Mouse (Mus musculus): ENCODE results near the gene Wdfy3. TPM values are rescaled to one million over a fixed set of nuclear protein-coding genes. Genes with fewer than 3 reads are reported as not detected.

Wdfy3 gene
- polyA plus RNA-seq, 1 experiment from 2014 or later, result 17.7 TPM

DNA sequence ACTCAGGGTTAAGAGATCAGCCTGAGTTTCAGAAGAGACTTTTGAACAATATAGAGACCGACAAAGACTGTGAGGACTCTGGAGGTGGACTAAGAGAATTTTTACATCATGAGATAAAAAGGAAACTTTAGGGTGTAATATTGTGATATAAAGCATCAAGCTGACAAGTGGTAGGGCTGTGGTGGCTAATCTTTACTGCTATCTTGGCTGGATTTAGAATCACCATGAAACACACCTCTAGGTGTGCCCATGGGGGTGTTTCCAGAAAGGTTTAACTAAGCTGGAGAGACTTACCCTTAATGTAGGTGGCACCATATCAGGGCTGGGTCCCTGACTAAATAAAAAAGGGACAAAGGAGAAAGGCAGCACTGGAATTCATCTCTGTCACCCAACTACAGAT, 19.0 kb downstream of the Wdfy3 start:
- no peak for DNase-seq (ENCODE audit: low spot score)
- WGBS, result 93% methylated on average over 1 of the region's 1 CpGs
- Histone ChIP-seq H3K27me3 (ENCODE audit: control insufficient read depth, insufficient read depth, low read length) (no peaks in the 10 kb centered on the region), H3K4me1 (ENCODE audit: control insufficient read depth, insufficient read depth, low read length) (no peaks in the 10 kb centered on the region), H3K9ac (replicated peaks; ENCODE audit: low read length) (no peak overlapping the region), H3K27ac (replicated peaks; ENCODE audit: low read depth, low read length) (no peak overlapping the region), H3K4me2 (ENCODE audit: low read depth, low read length) (no peak overlapping the region), H3K36me3 (replicated peaks; ENCODE audit: control insufficient read depth, insufficient read depth, low read depth, low read length) (no peaks in the 10 kb centered on the region), H3K4me3 (ENCODE audit: low read depth, low read length) (no peak overlapping the region), H3K9me3 (replicated peaks; ENCODE audit: control insufficient read depth, low read length) (no peaks in the 10 kb centered on the region)
- no peak for ATAC-seq (replicated peaks; ENCODE audit: insufficient number of reproducible peaks, low FRiP score, low TSS enrichment, low read depth)

DNA sequence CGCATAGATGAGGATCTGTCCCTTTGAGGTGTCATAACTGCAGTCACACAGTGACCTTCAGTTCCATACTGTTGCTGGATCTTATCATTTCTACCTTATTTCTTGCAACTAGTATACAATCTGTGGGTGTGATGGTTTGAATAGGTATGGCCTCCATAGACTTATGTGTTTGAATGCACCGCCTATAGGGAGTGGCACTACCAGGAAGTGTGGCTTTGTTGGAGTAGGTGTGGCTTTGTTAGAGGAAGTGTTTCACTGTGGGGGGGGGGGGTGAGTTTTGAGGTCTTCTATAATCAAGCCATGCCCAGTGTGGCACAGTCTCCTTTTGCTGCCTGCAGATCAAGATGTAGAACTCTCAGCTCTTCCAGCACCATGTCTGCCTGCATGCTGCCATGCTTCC, 21.3 kb downstream of the Wdfy3 start:
- DNase-seq (ENCODE audit: low spot score) (no peak), ATAC-seq (replicated peaks; ENCODE audit: insufficient number of reproducible peaks, low FRiP score, low TSS enrichment, low read depth) (no peak)
- Histone ChIP-seq H3K36me3 (replicated peaks; ENCODE audit: control insufficient read depth, insufficient read depth, low read depth, low read length) (no peaks in the 10 kb centered on the region), H3K9ac (replicated peaks; ENCODE audit: low read length) (no peak overlapping the region), H3K27me3 (ENCODE audit: control insufficient read depth, insufficient read depth, low read length) (no peaks in the 10 kb centered on the region), H3K9me3 (replicated peaks; ENCODE audit: control insufficient read depth, low read length) (no peaks in the 10 kb centered on the region), H3K4me2 (ENCODE audit: low read depth, low read length) (no peak overlapping the region), H3K27ac (replicated peaks; ENCODE audit: low read depth, low read length) (no peak overlapping the region), H3K4me3 (ENCODE audit: low read depth, low read length) (no peak overlapping the region), H3K4me1 (ENCODE audit: control insufficient read depth, insufficient read depth, low read length) (no peaks in the 10 kb centered on the region)
- WGBS, result 100% methylated on average over 2 of the region's 2 CpGs

GRCm38 (mm10) chr5:102046617-102047116, 23.1 kb downstream of the Wdfy3 start:
- Histone ChIP-seq H3K27me3 (ENCODE audit: control insufficient read depth, insufficient read depth, low read length) (no peaks in the 10 kb centered on the region), H3K4me2 (ENCODE audit: low read depth, low read length) (no peak overlapping the region), H3K9me3 (replicated peaks; ENCODE audit: control insufficient read depth, low read length) (no peaks in the 10 kb centered on the region), H3K27ac (replicated peaks; ENCODE audit: low read depth, low read length) (no peak overlapping the region), H3K36me3 (replicated peaks; ENCODE audit: control insufficient read depth, insufficient read depth, low read depth, low read length) (no peaks in the 10 kb centered on the region), H3K4me3 (ENCODE audit: low read depth, low read length) (no peak overlapping the region), H3K9ac (replicated peaks; ENCODE audit: low read length) (no peak overlapping the region), H3K4me1 (ENCODE audit: control insufficient read depth, insufficient read depth, low read length) (no peaks in the 10 kb centered on the region)
- ATAC-seq (replicated peaks; ENCODE audit: insufficient number of reproducible peaks, low FRiP score, low TSS enrichment, low read depth) (no peak), DNase-seq (ENCODE audit: low spot score) (no peak)
- WGBS, result 94% methylated on average over 8 of the region's 8 CpGs

GRCm38 (mm10) chr5:102045636-102046616, 23.8 kb downstream of the Wdfy3 start:
- Histone ChIP-seq H3K9ac (replicated peaks; ENCODE audit: low read length) (no peak overlapping the region), H3K9me3 (replicated peaks; ENCODE audit: control insufficient read depth, low read length) (no peaks in the 10 kb centered on the region), H3K4me1 (ENCODE audit: control insufficient read depth, insufficient read depth, low read length) (no peaks in the 10 kb centered on the region), H3K4me3 (ENCODE audit: low read depth, low read length) (no peak overlapping the region), H3K4me2 (ENCODE audit: low read depth, low read length) (no peak overlapping the region), H3K27ac (replicated peaks; ENCODE audit: low read depth, low read length) (no peak overlapping the region), H3K36me3 (replicated peaks; ENCODE audit: control insufficient read depth, insufficient read depth, low read depth, low read length) (0 out of 2 replicates have a peak, but pooled peaks cover under 1% of the 10 kb centered on the region), H3K27me3 (ENCODE audit: control insufficient read depth, insufficient read depth, low read length) (no peaks in the 10 kb centered on the region)
- 85% methylated on average over 13 of the region's 13 CpGs for WGBS
- no peak for ATAC-seq (replicated peaks; ENCODE audit: insufficient number of reproducible peaks, low FRiP score, low TSS enrichment, low read depth)
- DNase-seq (ENCODE audit: low spot score), result no peak

DNA sequence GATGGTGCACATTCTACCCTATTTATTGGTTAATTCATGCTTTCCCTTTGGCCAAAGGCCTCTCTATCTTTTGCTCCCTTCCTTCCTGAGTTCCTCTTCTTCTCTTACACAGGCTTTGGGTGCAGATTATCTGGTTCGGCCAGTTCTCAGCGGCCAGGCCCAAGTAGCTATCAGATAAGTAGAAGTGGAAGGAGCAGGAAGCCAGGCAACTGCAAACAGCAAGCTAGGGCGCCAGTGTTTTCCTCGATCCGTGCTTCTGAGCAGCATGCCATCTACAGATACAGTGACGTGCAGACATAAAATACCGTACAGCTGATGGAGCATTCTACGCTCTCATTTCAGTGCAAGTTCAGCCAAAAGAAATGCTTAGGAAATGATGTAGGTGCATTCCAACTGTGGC, 24.5 kb downstream of the Wdfy3 start:
- H3K36me3 ChIP-seq (replicated peaks; ENCODE audit: control insufficient read depth, insufficient read depth, low read depth, low read length), result 0 out of 2 replicates have a peak, but pooled peaks cover 3% of the 10 kb centered on the region
- no peak overlapping the region for H3K4me2 ChIP-seq (ENCODE audit: low read depth, low read length)
- H3K27ac ChIP-seq (replicated peaks; ENCODE audit: low read depth, low read length), result no peak overlapping the region
- no peaks in the 10 kb centered on the region for H3K9me3 ChIP-seq (replicated peaks; ENCODE audit: control insufficient read depth, low read length)
- DNase-seq (ENCODE audit: low spot score), result no peak
- no peak overlapping the region for H3K9ac ChIP-seq (replicated peaks; ENCODE audit: low read length)
- ATAC-seq (replicated peaks; ENCODE audit: insufficient number of reproducible peaks, low FRiP score, low TSS enrichment, low read depth), result no peak
- WGBS, result 89% methylated on average over 8 of the region's 8 CpGs
- H3K27me3 ChIP-seq (ENCODE audit: control insufficient read depth, insufficient read depth, low read length), result no peaks in the 10 kb centered on the region
- H3K4me1 ChIP-seq (ENCODE audit: control insufficient read depth, insufficient read depth, low read length), result no peaks in the 10 kb centered on the region
- H3K4me3 ChIP-seq (ENCODE audit: low read depth, low read length), result no peak overlapping the region

DNA sequence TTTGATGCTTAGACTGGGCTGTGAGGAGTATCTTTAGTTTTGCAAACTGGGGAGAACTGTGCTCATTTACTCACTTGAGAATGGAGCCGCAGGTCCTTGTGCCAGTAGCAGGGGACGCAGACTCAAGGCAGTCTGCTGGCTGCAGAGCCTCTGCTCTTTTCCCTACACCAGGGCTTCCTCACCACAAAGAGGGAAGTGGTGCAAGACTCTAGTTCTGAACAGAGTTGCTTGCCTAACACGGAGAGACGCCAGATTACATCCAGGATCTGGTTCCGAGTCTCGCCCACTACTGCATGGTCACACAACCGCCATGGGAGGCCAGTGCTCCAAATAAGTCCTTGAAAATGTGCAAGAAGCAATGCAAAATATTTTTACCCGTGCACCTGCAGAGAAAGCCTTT, 36.4 kb downstream of the Wdfy3 start:
- Histone ChIP-seq H3K9me3 (replicated peaks; ENCODE audit: control insufficient read depth, low read length) (no peaks in the 10 kb centered on the region; the same call in 1 of the 2 replicates), H3K4me1 (ENCODE audit: control insufficient read depth, insufficient read depth, low read length) (no peaks in the 10 kb centered on the region), H3K27me3 (ENCODE audit: control insufficient read depth, insufficient read depth, low read length) (no peaks in the 10 kb centered on the region), H3K27ac (replicated peaks; ENCODE audit: low read depth, low read length) (no peak overlapping the region), H3K9ac (replicated peaks; ENCODE audit: low read length) (no peak overlapping the region), H3K4me3 (ENCODE audit: low read depth, low read length) (no peak overlapping the region), H3K4me2 (ENCODE audit: low read depth, low read length) (no peak overlapping the region), H3K36me3 (replicated peaks; ENCODE audit: control insufficient read depth, insufficient read depth, low read depth, low read length) (peaks cover 11% of the 10 kb centered on the region)
- ATAC-seq (replicated peaks; ENCODE audit: insufficient number of reproducible peaks, low FRiP score, low TSS enrichment, low read depth), result no peak
- 95% methylated on average over 8 of the region's 8 CpGs for WGBS
- no peak for DNase-seq (ENCODE audit: low spot score)

DNA sequence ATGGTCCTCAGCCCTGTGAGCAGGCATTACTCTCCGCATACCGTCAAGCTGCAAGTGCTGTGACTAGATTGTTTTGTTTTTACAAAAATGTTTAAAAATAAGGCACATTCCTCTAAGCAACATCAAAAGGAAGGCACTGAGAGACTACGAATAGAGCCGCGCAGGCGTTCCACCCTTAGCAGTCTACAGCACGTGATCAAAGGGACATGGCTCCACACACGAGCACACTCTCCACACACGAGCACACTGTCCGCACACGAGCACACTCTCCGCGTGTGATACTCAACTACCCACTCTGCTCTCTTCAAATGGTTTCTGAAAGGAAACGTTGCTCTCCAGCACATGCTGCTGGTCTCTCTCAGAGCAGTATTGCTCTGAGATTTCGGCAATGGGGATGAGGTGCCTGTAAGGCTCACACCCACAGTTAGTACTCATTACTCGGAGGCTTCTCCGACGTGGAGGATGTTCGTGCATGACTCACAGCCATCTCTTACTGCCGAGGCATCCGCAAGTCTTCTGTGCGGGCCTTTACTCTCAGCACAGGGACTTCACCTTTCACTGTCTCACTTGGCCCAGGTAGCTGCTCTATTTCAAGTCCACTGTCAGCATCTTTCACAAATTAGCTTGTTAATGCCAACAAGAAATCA, 37.0 kb downstream of the Wdfy3 start:
- Histone ChIP-seq H3K27ac (replicated peaks; ENCODE audit: low read depth, low read length) (no peak overlapping the region), H3K36me3 (replicated peaks; ENCODE audit: control insufficient read depth, insufficient read depth, low read depth, low read length) (peaks cover 11% of the 10 kb centered on the region), H3K9me3 (replicated peaks; ENCODE audit: control insufficient read depth, low read length) (no peaks in the 10 kb centered on the region; the same call in 1 of the 2 replicates), H3K4me1 (ENCODE audit: control insufficient read depth, insufficient read depth, low read length) (no peaks in the 10 kb centered on the region), H3K27me3 (ENCODE audit: control insufficient read depth, insufficient read depth, low read length) (no peaks in the 10 kb centered on the region), H3K9ac (replicated peaks; ENCODE audit: low read length) (no peak overlapping the region), H3K4me2 (ENCODE audit: low read depth, low read length) (no peak overlapping the region), H3K4me3 (ENCODE audit: low read depth, low read length) (no peak overlapping the region)
- no peak for DNase-seq (ENCODE audit: low spot score)
- WGBS, result 93% methylated on average over 22 of the region's 22 CpGs
- no peak for ATAC-seq (replicated peaks; ENCODE audit: insufficient number of reproducible peaks, low FRiP score, low TSS enrichment, low read depth)

DNA sequence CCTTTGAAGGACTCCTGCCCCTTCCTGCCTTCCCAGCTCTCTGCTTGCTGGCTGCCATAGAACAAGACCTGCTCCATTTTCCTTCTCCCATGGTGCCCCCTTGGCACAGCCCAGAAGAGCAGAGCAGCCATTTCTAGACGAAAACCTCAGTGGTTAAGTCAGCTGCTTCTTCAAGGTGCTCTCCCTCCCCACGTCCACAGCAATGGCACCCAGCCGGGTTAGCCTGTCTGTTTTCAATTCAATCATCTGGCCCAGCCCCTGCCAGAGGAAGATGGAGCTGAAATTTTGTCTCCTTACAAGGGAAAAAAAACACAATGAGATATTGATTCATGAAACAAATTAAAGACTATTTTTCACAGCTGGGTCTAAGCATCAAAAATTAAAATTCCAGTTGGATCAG, 37.5 kb downstream of the Wdfy3 start:
- DNase-seq (ENCODE audit: low spot score) (no peak), ATAC-seq (replicated peaks; ENCODE audit: insufficient number of reproducible peaks, low FRiP score, low TSS enrichment, low read depth) (no peak)
- H3K4me3 ChIP-seq (ENCODE audit: low read depth, low read length), result no peak overlapping the region
- WGBS, result 73% methylated on average over 3 of the region's 3 CpGs
- H3K27ac ChIP-seq (replicated peaks; ENCODE audit: low read depth, low read length), result no peak overlapping the region
- H3K4me1 ChIP-seq (ENCODE audit: control insufficient read depth, insufficient read depth, low read length), result no peaks in the 10 kb centered on the region
- no peak overlapping the region for H3K4me2 ChIP-seq (ENCODE audit: low read depth, low read length)
- H3K9me3 ChIP-seq (replicated peaks; ENCODE audit: control insufficient read depth, low read length), result no peaks in the 10 kb centered on the region; the same call in 1 of the 2 replicates
- peaks cover 11% of the 10 kb centered on the region for H3K36me3 ChIP-seq (replicated peaks; ENCODE audit: control insufficient read depth, insufficient read depth, low read depth, low read length)
- H3K27me3 ChIP-seq (ENCODE audit: control insufficient read depth, insufficient read depth, low read length), result no peaks in the 10 kb centered on the region
- H3K9ac ChIP-seq (replicated peaks; ENCODE audit: low read length), result no peak overlapping the region
